Mouse (Mus musculus): ENCODE measurements around the gene B430305J03Rik.

B430305J03Rik gene

GRCm38 (mm10) chr3:61365779-61366373 is at the start of gene B430305J03Rik:
B430305J03Rik (minus strand) TSS chr3:61365951.
- DNase-seq (ENCODE audit: low spot score), result no peak

DNA sequence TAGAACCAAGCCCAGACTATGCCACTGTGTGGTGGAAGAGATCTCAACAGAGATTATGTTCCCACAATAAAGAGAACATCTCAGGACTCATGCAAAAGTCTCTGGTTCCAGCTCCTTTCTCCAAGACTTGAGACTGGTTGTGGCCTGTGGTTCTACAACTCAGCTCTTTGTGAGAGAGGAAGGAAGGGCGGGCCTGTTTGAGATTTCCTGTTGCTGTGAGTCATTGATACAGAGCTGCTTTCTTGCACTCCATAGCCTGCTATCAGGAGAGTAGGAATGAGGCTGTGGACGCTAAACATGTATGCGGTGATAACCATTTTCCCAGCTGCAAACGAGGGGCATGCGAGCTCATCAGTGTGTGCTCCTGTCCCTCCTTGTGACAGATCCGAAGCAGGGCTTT is 43.9 kb upstream of the B430305J03Rik start:
- DNase-seq (ENCODE audit: low spot score), result no peak

DNA sequence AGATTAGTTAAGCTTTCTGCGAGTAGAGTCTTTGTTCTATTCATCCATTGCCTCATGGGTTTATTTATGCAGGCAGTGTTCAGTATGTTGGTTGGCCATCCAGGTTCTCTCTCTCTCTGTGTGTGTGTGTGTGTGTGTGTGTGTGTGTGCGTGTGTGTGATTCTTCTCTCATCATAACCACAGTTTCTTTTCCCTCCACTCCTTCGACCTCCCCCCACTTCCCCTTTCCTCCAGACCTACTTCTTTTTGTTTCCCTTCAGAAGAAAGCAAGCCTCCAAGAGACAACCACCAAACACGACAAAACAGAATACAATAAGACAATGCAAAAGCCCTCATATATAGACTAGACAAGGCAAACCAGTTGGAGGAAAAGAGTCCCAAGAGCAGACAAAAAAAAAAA is 41.2 kb upstream of the B430305J03Rik start:
- DNase-seq (ENCODE audit: low spot score), result no peak

- DNase-seq (ENCODE audit: low spot score), result no peak
Observed at GRCm38 (mm10) chr3:61400823-61401387, 35.2 kb upstream of the B430305J03Rik start.

- DNase-seq (ENCODE audit: low spot score), result no peak
Observed at GRCm38 (mm10) chr3:61396728-61397127, 31.0 kb upstream of the B430305J03Rik start.

DNA sequence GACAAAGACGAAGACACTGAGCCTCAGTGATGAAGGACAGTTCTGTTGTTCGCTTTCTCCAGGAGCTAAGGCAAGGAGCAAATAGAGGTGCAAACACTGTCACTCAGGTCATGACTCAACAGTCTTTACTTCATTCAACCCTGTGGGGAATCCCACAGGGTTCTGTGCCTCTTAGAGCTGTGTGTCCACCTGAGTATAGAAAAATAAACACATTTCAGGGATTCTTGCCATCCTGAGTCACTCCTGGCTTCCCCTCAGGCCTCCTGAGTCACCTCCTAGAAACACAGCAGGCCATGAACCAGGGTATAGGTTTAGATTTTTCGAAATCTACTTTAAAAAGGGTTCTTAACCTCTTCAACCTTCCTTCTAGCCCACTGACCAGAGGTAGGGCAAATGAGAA is 29.6 kb upstream of the B430305J03Rik start:
- DNase-seq (ENCODE audit: low spot score), result no peak

- no peak for DNase-seq (ENCODE audit: low spot score)
Observed at GRCm38 (mm10) chr3:61393520-61393919, 27.8 kb upstream of the B430305J03Rik start.

GRCm38 (mm10) chr3:61392881-61393280 is 27.1 kb upstream of the B430305J03Rik start:
- no peak for DNase-seq (ENCODE audit: low spot score)

GRCm38 (mm10) chr3:61391564-61391963 is 25.8 kb upstream of the B430305J03Rik start:
- DNase-seq (ENCODE audit: low spot score), result no peak

- DNase-seq (ENCODE audit: low spot score), result no peak
Observed at GRCm38 (mm10) chr3:61386368-61386767, 20.6 kb upstream of the B430305J03Rik start.

DNA sequence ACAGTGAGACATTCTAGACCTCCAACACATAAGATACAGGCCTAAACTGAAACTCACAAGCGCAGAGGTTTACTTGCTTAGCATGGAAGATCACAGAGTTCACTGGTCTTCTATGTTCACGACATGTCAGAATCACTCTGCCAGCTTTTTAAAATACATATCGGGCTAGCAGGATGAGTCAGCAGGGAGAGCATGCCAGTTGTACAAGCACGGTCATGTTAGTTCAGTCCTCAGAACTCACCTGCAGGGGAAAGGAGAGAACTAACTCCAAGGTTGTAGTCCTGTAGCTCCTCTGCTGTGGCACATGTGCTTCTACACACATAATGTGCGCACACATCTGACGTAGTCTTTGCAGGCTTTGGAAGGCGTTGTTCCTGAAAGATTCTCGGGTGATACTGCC is 10.2 kb upstream of the B430305J03Rik start:
- DNase-seq (ENCODE audit: low spot score), result no peak

GRCm38 (mm10) chr3:61368446-61368845 is 2.7 kb upstream of the B430305J03Rik start:
- no peak for DNase-seq (ENCODE audit: low spot score)

- DNase-seq (ENCODE audit: low spot score), result peak; percentile 12
Observed at GRCm38 (mm10) chr3:61364978-61365778, 573 bp downstream of the B430305J03Rik start.

- no peak for DNase-seq (ENCODE audit: low spot score)
Observed at GRCm38 (mm10) chr3:61364661-61364977, 1.1 kb downstream of the B430305J03Rik start.

GRCm38 (mm10) chr3:61363989-61364660 is 1.6 kb downstream of the B430305J03Rik start:
- DNase-seq (ENCODE audit: low spot score), result peak; percentile 92

GRCm38 (mm10) chr3:61363161-61363988 is 2.4 kb downstream of the B430305J03Rik start:
- peak; percentile 96 for DNase-seq (ENCODE audit: low spot score)

GRCm38 (mm10) chr3:61362821-61363160 is 3.0 kb downstream of the B430305J03Rik start:
- DNase-seq (ENCODE audit: low spot score), result no peak

GRCm38 (mm10) chr3:61361338-61361737 is 4.4 kb downstream of the B430305J03Rik start, which contains the start of gene Rap2b:
Rap2b (plus strand) TSS chr3:61361638.
- no peak for DNase-seq (ENCODE audit: low spot score)

- DNase-seq (ENCODE audit: low spot score), result no peak
Observed at GRCm38 (mm10) chr3:61358756-61359293, 6.9 kb downstream of the B430305J03Rik start.

GRCm38 (mm10) chr3:61358107-61358506 is 7.6 kb downstream of the B430305J03Rik start:
- DNase-seq (ENCODE audit: low spot score), result no peak

DNA sequence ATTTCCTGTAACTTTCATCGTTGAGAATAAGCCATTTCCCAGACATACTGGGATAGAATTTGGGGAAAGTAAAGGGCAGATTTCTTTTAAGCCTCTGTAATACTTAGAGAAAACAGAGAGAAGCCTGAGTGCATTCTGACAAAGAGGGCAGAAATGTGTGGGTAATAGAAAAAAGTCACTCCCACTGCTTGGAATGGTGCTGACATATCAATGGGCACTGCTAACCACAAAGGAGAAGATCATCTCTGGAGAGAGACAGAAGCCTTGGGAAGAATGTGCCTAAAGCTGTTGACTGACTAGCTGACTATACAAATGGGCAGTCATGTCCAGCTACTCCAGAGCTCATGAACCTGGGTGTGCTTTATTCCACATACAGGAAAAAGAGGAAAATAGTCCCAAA is 10.3 kb downstream of the B430305J03Rik start:
- DNase-seq (ENCODE audit: low spot score), result no peak

GRCm38 (mm10) chr3:61349433-61349832 is 16.3 kb downstream of the B430305J03Rik start:
- no peak for DNase-seq (ENCODE audit: low spot score)
